Mouse (Mus musculus) R1 (cell line): ENCODE data around the gene Gm20431.

Source experiments
- DNase-seq: peaks from one replicate; pipeline ENCODE4 v3.0.0-alpha.2; 2018; ENCODE audit warnings: low read depth, low spot score

Gene Gm20431

GRCm38 (mm10) chr2:167688498-167689451, 27.5 kb upstream of the Gm20431 start, which contains the start of gene Cebpb:
Gene Cebpb (plus strand): TSS chr2:167688915.
- DNase-seq = peak; percentile 56

- peak; percentile 57 for DNase-seq
Measured at GRCm38 (mm10) chr2:167688126-167688497, 26.8 kb upstream of the Gm20431 start.

- DNase-seq = no peak
Measured at GRCm38 (mm10) chr2:167687651-167688101, 26.4 kb upstream of the Gm20431 start.

- DNase-seq = no peak
Measured at GRCm38 (mm10) chr2:167687250-167687586, 25.9 kb upstream of the Gm20431 start.

GRCm38 (mm10) chr2:167686382-167687249, 25.3 kb upstream of the Gm20431 start:
- no peak for DNase-seq

GRCm38 (mm10) chr2:167685865-167686264, 24.6 kb upstream of the Gm20431 start:
- DNase-seq = no peak

- peak; percentile 86 for DNase-seq
Measured at GRCm38 (mm10) chr2:167685137-167685536, 23.8 kb upstream of the Gm20431 start.

- no peak for DNase-seq
Measured at GRCm38 (mm10) chr2:167683721-167684120, 22.4 kb upstream of the Gm20431 start.

GRCm38 (mm10) chr2:167680657-167681056, 19.4 kb upstream of the Gm20431 start:
- peak; percentile 80 for DNase-seq

- DNase-seq = peak; percentile 72
Measured at GRCm38 (mm10) chr2:167679902-167680430, 18.7 kb upstream of the Gm20431 start.

- peak; percentile 59 for DNase-seq
Measured at GRCm38 (mm10) chr2:167678600-167678999, 17.3 kb upstream of the Gm20431 start.

- peak; percentile 80 for DNase-seq
Measured at GRCm38 (mm10) chr2:167675120-167675909, 14.0 kb upstream of the Gm20431 start.

- DNase-seq = peak; percentile 36
Measured at GRCm38 (mm10) chr2:167672212-167672685, 11.0 kb upstream of the Gm20431 start.

- DNase-seq = no peak
Measured at GRCm38 (mm10) chr2:167671101-167671633, 9.9 kb upstream of the Gm20431 start.

GRCm38 (mm10) chr2:167669398-167669797, 8.1 kb upstream of the Gm20431 start:
- DNase-seq = no peak

- DNase-seq = no peak
Measured at GRCm38 (mm10) chr2:167668426-167668825, 7.1 kb upstream of the Gm20431 start.

- no peak for DNase-seq
Measured at GRCm38 (mm10) chr2:167665972-167666713, 4.8 kb upstream of the Gm20431 start.

- DNase-seq = no peak
Measured at GRCm38 (mm10) chr2:167662713-167663112, 1.4 kb upstream of the Gm20431 start.

GRCm38 (mm10) chr2:167660611-167660971, 705 bp downstream of the Gm20431 start:
- peak; percentile 40 for DNase-seq
